Mouse (Mus musculus) bone marrow, adult 2 months (tissue): ENCODE measurements around the gene C1qtnf5. TPM values are rescaled to one million over a fixed set of nuclear protein-coding genes. Genes with fewer than 3 reads are reported as not detected.

Experiments used
- H3K27ac ChIP-seq: fragments of 200-500 bp; 2 replicates; pipeline ENCODE4 v1.5.1; 2012; ENCODE audit warnings: low read depth, mild to moderate bottlenecking, control low read depth, inconsistent platforms, low read length; ENCODE audit not compliant: control insufficient read depth, poor library complexity, insufficient read depth
- H3K4me1 ChIP-seq: fragments of 200-500 bp; 2 replicates; pipeline ENCODE4 v1.6.1; 2011; ENCODE audit warnings: low read length; ENCODE audit not compliant: control insufficient read depth, insufficient read depth
- H3K4me3 ChIP-seq: fragments of 200-500 bp; replicated peaks from 2 replicates; pipeline ENCODE3; 2011; ENCODE audit warnings: mild to moderate bottlenecking, low read depth, low read length, control low read depth; ENCODE audit not compliant: control insufficient read depth
- CTCF ChIP-seq: fragments of 200-500 bp; IDR thresholded peaks from 2 replicates; pipeline ENCODE4 v1.5.1; 2011; ENCODE audit warnings: low read length, control low read depth; ENCODE audit not compliant: control insufficient read depth, insufficient read depth
- POLR2A ChIP-seq: fragments of 200-500 bp; IDR thresholded peaks from 2 replicates; pipeline ENCODE4 v1.6.1; 2011; ENCODE audit warnings: low read depth, mild to moderate bottlenecking, control low read depth, low read length, borderline replicate concordance; ENCODE audit not compliant: control insufficient read depth
- WGBS: fragments of 180-500 bp; shearing (Covaris S2); methylation state at CpG from one replicate; pipeline ENCODE4 v1.1.7; 2018; 5-methylcytosine and 5-hydroxymethylcytosine counted together
- polyA plus RNA-seq: library from polyadenylated mRNA; stranded (reverse); fragments of >200 nt; gene quantifications from 2 replicates; pipeline ENCODE4 v1.2.4, GENCODE M21; 2011; ENCODE audit warnings: low replicate concordance; ENCODE audit not compliant: missing spikeins, insufficient read depth, insufficient read length

C1qtnf5 gene
- polyA plus RNA-seq, 1 experiment = 3.3 TPM

GRCm38 (mm10) chr9:44115599-44115998, 8.6 kb downstream of the C1qtnf5 start:
- Histone ChIP-seq H3K4me3 (no peak overlapping the region), H3K4me1 (no peaks in the 10 kb centered on the region; the same call in none of the 2 replicates), H3K27ac (no peak overlapping the region)
- WGBS = 77% methylated on average over 9 of the region's 9 CpGs
- TF ChIP-seq POLR2A = no peak
- no peak for TF ChIP-seq CTCF

GRCm38 (mm10) chr9:44116182-44116581, 9.1 kb downstream of the C1qtnf5 start:
- Histone ChIP-seq H3K4me3 (no peak overlapping the region), H3K4me1 (no peaks in the 10 kb centered on the region; the same call in none of the 2 replicates), H3K27ac (no peak overlapping the region)
- 80% methylated on average over 4 of the region's 4 CpGs for WGBS
- 0 out of 2 replicates have a peak, but pooled peaks have one; percentile 5 for TF ChIP-seq CTCF
- TF ChIP-seq POLR2A = no peak

- Histone ChIP-seq H3K4me1 (no peaks in the 10 kb centered on the region; the same call in none of the 2 replicates), H3K27ac (no peak overlapping the region), H3K4me3 (no peak overlapping the region)
- 53% methylated on average over 5 of the region's 5 CpGs for WGBS
- TF ChIP-seq CTCF (peak; percentile 85), POLR2A (no peak)
These were observed 12.0 kb downstream of the C1qtnf5 start for GRCm38 (mm10) chr9:44119011-44119410.

- no peak overlapping the region for H3K4me3 ChIP-seq
- H3K27ac ChIP-seq = no peak overlapping the region
- 79% methylated on average over 8 of the region's 8 CpGs for WGBS
- H3K4me1 ChIP-seq = no peaks in the 10 kb centered on the region; the same call in none of the 2 replicates
- TF ChIP-seq CTCF (no peak), POLR2A (no peak)
These were observed 13.0 kb downstream of the C1qtnf5 start for GRCm38 (mm10) chr9:44119948-44120465.

GRCm38 (mm10) chr9:44124317-44124716, 17.3 kb downstream of the C1qtnf5 start:
- Histone ChIP-seq H3K27ac (no peak overlapping the region), H3K4me3 (no peak overlapping the region), H3K4me1 (no peaks in the 10 kb centered on the region; the same call in 1 of the 2 replicates)
- TF ChIP-seq POLR2A = no peak
- peak; percentile 51 for TF ChIP-seq CTCF
- WGBS = 45% methylated on average over 6 of the region's 6 CpGs

GRCm38 (mm10) chr9:44125026-44125425, 18.0 kb downstream of the C1qtnf5 start:
- no peaks in the 10 kb centered on the region; the same call in 1 of the 2 replicates for H3K4me1 ChIP-seq
- H3K4me3 ChIP-seq = no peak overlapping the region
- H3K27ac ChIP-seq = no peak overlapping the region
- WGBS = 70% methylated on average over 5 of the region's 5 CpGs
- TF ChIP-seq POLR2A = no peak

GRCm38 (mm10) chr9:44125546-44126428, 18.7 kb downstream of the C1qtnf5 start:
- Histone ChIP-seq H3K4me1 (no peaks in the 10 kb centered on the region; the same call in 1 of the 2 replicates), H3K4me3 (no peak overlapping the region), H3K27ac (peak overlapping the region; percentile 44; the same call in 1 of the 2 replicates)
- 36% methylated on average over 18 of the region's 18 CpGs for WGBS
- TF ChIP-seq CTCF (peak; percentile 90), POLR2A (no peak)

GRCm38 (mm10) chr9:44126746-44127145, 19.7 kb downstream of the C1qtnf5 start:
- TF ChIP-seq POLR2A (no peak), CTCF (no peak)
- Histone ChIP-seq H3K27ac (peak overlapping the region; percentile 79), H3K4me1 (no peaks in the 10 kb centered on the region; the same call in 1 of the 2 replicates), H3K4me3 (no peak overlapping the region)
- WGBS = 43% methylated on average over 3 of the region's 3 CpGs
